Mouse (Mus musculus): Measurements from ENCODE around the gene Endod1. TPM values are rescaled to one million over a fixed set of nuclear protein-coding genes. Genes with fewer than 3 reads are reported as not detected.
"Not testable (repeated sequence)": the region's sequence is repeated elsewhere in the genome, so short reads cannot be mapped to it uniquely, and the experiment has no call there.

The Endod1 gene
- polyA plus RNA-seq, 1 experiment from 2014 or later = 7.9 TPM

DNA sequence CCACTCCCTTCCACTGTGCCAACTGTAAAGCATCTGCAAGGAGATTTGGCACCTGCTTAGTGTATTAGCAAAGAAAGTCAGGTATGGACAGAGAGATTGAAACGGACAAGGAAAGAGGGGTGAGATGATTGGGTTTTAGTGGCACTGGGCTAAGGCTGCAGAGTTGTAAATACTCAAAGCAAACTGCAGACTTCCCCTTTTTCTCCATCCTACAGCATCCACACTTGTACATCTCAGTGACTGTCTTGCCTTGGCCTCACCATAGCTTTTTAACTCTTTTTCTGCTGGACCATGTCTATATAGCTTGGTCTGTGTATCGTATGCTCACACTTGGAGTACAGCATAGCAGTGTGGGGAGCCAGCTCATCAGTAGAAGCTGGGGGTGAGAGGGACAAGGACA, 30.5 kb downstream of the Endod1 start:
- no peak overlapping the region for H3K9ac ChIP-seq (ENCODE audit: low read length)
- H3K36me3 ChIP-seq (ENCODE audit: control insufficient read depth, insufficient read depth, low read length) = no peaks in the 10 kb centered on the region
- H3K4me2 ChIP-seq = no peak overlapping the region
- ATAC-seq (ENCODE audit: low FRiP score) (no peak), DNase-seq (ENCODE audit: low spot score, missing footprints) (peak; percentile 14)
- no peaks in the 10 kb centered on the region for H3K4me1 ChIP-seq (ENCODE audit: control insufficient read depth, insufficient read depth, low read length)
- no peaks in the 10 kb centered on the region for H3K9me3 ChIP-seq (ENCODE audit: control insufficient read depth, low read length)
- WGBS = 71% methylated on average over 2 of the region's 2 CpGs
- no peak overlapping the region for H3K4me3 ChIP-seq (ENCODE audit: low read depth, low read length)
- H3K27ac ChIP-seq (ENCODE audit: low read depth, low read length) = no peak overlapping the region
- H3K27me3 ChIP-seq (ENCODE audit: control insufficient read depth, insufficient read depth, low read length) = no peaks in the 10 kb centered on the region

DNA sequence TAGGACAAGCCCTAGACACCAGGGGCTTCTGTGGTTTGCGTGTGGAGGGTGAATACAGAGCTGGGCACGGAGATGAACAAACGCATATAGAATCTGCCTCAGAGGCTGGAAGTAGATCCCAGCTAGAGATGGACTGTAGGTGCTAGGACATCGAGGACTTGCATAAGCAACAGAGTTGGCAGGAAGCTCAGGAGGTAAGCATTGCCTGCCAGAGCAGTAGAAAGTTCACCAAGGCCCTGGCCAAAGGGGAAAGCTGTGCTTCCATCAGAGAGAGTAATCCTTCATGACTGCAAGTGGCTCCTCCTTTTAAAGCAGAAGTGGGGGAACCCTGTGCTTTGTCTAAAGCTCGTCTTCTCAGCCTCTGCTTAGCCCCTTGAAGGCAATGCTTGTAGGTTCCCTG, 31.9 kb downstream of the Endod1 start:
- H3K27ac ChIP-seq (ENCODE audit: low read depth, low read length) = no peak overlapping the region

DNA sequence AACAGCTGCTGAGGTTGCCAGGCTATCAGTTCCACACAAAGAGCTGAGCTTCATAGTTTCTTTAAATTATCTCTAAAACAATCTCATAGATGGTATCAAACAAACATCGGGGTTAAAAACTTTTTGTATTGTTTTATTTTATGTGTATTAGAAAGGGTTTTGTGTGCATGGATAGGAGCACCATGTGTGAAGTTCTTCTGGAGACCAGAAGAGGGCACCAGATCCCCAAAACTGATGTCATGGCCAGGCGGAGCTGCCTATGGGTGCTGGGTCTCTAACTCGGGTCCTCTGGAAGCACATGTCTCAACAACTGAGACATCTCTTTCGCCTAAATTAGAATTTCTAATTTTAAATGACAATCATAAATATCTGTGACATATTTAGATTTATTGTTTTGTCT, 32.9 kb downstream of the Endod1 start:
- Histone ChIP-seq H3K4me2 (no peak overlapping the region), H3K4me1 (ENCODE audit: control insufficient read depth, insufficient read depth, low read length) (no peaks in the 10 kb centered on the region), H3K9ac (ENCODE audit: low read length) (no peak overlapping the region), H3K27me3 (ENCODE audit: control insufficient read depth, insufficient read depth, low read length) (no peaks in the 10 kb centered on the region), H3K9me3 (ENCODE audit: control insufficient read depth, low read length) (no peaks in the 10 kb centered on the region), H3K36me3 (ENCODE audit: control insufficient read depth, insufficient read depth, low read length) (no peaks in the 10 kb centered on the region), H3K27ac (ENCODE audit: low read depth, low read length) (no peak overlapping the region), H3K4me3 (ENCODE audit: low read depth, low read length) (no peak overlapping the region)
- WGBS = 65% methylated on average over 4 of the region's 4 CpGs
- ATAC-seq (ENCODE audit: low FRiP score) (no peak), DNase-seq (ENCODE audit: low spot score, missing footprints) (peak; percentile 83)

More for the DNA sequence above, 31.9 kb downstream of the Endod1 start:
- peak; percentile 12 for DNase-seq (ENCODE audit: low spot score, missing footprints)
- Histone ChIP-seq H3K36me3 (ENCODE audit: control insufficient read depth, insufficient read depth, low read length) (no peaks in the 10 kb centered on the region), H3K4me3 (ENCODE audit: low read depth, low read length) (no peak overlapping the region), H3K9ac (ENCODE audit: low read length) (no peak overlapping the region), H3K4me2 (no peak overlapping the region), H3K9me3 (ENCODE audit: control insufficient read depth, low read length) (no peaks in the 10 kb centered on the region), H3K27me3 (ENCODE audit: control insufficient read depth, insufficient read depth, low read length) (no peaks in the 10 kb centered on the region), H3K4me1 (ENCODE audit: control insufficient read depth, insufficient read depth, low read length) (no peaks in the 10 kb centered on the region)
- ATAC-seq (ENCODE audit: low FRiP score) = no peak
- 88% methylated on average over 5 of the region's 5 CpGs for WGBS

DNA sequence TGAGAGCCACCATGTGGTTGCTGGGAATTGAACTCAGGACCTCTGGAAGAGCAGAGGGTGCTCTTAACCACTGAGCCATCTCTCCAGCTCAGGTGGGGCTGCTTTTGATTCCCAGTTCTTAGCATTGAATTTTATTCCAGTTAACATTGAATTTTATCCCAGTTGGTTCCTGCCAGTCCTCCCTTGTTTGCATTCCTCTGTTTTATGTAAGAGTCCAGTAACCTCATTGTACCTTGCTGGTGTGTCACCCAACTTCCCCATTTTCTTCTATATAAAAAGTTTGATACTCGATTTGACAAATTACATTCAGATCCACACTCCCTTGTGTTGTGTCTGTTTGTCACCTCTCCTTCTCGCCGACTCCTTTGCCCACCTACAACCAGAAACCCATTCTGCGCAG, 35.4 kb downstream of the Endod1 start:
- not testable (repeated sequence) for H3K4me1 ChIP-seq (ENCODE audit: control insufficient read depth, insufficient read depth, low read length)

DNA sequence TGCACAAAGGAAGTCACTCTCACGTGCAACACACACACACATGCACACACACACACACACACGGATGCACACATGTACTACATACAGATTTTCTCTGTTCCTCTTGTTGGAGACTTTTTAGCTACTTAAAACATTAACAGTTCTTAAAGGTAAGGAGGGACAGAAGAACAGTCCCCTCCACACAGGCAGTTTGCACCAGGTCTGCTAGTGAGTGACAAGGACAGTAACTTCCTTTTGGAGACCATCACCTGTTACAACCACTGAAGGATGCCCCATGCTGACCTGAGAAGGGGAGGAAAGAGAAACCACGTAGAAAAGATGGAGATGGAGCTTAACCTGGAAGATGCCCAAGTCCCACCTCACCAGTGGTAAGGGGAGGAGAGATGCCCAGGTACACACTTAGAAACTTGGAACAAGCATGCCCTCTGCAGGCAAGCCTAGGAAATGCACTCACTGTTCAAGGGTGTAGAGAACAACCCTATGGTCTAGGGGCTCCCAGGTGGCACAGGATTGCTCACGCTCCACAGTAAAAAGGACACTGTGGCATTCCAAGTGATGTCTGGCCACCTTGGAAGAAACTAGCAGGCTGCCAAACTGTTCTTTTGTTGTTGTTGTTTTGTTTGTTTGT, 39.2 kb downstream of the Endod1 start:
- peak; percentile 84 for ATAC-seq (ENCODE audit: low FRiP score)
- WGBS = 60% methylated on average over 4 of the region's 4 CpGs
- no peak overlapping the region for H3K9ac ChIP-seq (ENCODE audit: low read length)

More for the DNA sequence above, 35.4 kb downstream of the Endod1 start:
- H3K27ac ChIP-seq (ENCODE audit: low read depth, low read length); H3K4me2 ChIP-seq; ATAC-seq (ENCODE audit: low FRiP score); H3K27me3 ChIP-seq (ENCODE audit: control insufficient read depth, insufficient read depth, low read length); H3K4me3 ChIP-seq (ENCODE audit: low read depth, low read length); H3K9me3 ChIP-seq (ENCODE audit: control insufficient read depth, low read length); H3K36me3 ChIP-seq (ENCODE audit: control insufficient read depth, insufficient read depth, low read length); H3K9ac ChIP-seq (ENCODE audit: low read length): not testable (repeated sequence)
- WGBS = 87% methylated on average over 4 of the region's 4 CpGs
- peak; percentile 57 for DNase-seq (ENCODE audit: low spot score, missing footprints)

DNA sequence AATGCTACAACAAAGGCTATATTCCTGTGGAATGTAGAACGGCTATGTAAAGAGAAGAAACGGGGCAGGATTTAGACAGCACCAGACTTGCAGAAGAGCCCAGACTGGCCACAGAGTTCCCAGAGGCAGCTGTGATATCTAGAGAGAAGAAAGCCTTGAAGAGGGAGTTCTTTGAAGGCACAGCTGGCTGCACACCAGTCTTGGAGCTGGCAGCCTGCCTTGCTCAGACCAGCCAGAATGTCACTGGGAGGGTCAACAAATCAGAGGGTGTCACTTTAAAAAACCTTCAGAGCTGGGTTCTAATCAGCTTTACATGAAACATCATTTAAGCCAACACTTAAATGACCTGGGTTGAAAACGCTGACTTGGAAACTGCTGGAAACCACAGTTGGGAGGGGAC, 42.6 kb downstream of the Endod1 start:
- no peak overlapping the region for H3K27ac ChIP-seq (ENCODE audit: low read depth, low read length)
- no peak overlapping the region for H3K9ac ChIP-seq (ENCODE audit: low read length)
- no peaks in the 10 kb centered on the region for H3K27me3 ChIP-seq (ENCODE audit: control insufficient read depth, insufficient read depth, low read length)
- H3K4me2 ChIP-seq = no peak overlapping the region
- H3K36me3 ChIP-seq (ENCODE audit: control insufficient read depth, insufficient read depth, low read length) = no peaks in the 10 kb centered on the region
- H3K4me1 ChIP-seq (ENCODE audit: control insufficient read depth, insufficient read depth, low read length) = no peaks in the 10 kb centered on the region
- no peaks in the 10 kb centered on the region for H3K9me3 ChIP-seq (ENCODE audit: control insufficient read depth, low read length)
- DNase-seq (ENCODE audit: low spot score, missing footprints) = no peak
- no peak for ATAC-seq (ENCODE audit: low FRiP score)
- 67% methylated on average over 3 of the region's 3 CpGs for WGBS
- H3K4me3 ChIP-seq (ENCODE audit: low read depth, low read length) = no peak overlapping the region

More for the DNA sequence above, 39.2 kb downstream of the Endod1 start:
- no peaks in the 10 kb centered on the region for H3K9me3 ChIP-seq (ENCODE audit: control insufficient read depth, low read length)
- no peaks in the 10 kb centered on the region for H3K36me3 ChIP-seq (ENCODE audit: control insufficient read depth, insufficient read depth, low read length)
- DNase-seq (ENCODE audit: low spot score, missing footprints) = peak; percentile 96
- H3K4me1 ChIP-seq (ENCODE audit: control insufficient read depth, insufficient read depth, low read length) = no peaks in the 10 kb centered on the region
- no peak overlapping the region for H3K4me3 ChIP-seq (ENCODE audit: low read depth, low read length)
- no peak overlapping the region for H3K27ac ChIP-seq (ENCODE audit: low read depth, low read length)
- H3K27me3 ChIP-seq (ENCODE audit: control insufficient read depth, insufficient read depth, low read length) = no peaks in the 10 kb centered on the region
- no peak overlapping the region for H3K4me2 ChIP-seq

DNA sequence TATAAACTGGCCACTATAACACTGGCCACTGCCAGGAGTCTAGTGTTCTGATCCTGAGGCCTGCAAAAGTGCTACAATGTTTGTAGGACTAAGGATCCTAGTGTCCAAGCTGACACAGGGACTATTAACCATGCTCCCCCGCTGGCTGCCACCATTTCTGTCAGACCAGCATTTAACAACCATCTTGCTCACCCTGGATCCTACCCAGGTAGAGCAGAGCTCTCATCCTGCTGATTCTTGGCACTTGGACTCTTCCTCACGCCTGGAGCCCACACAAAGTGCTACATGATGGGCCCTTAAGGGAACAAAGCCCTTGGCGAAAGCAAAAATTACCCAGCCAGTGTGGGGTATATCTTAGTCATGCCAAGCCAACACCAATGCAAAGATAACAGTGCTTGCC, 44.4 kb downstream of the Endod1 start:
- ATAC-seq (ENCODE audit: low FRiP score) = no peak
- Histone ChIP-seq H3K9ac (ENCODE audit: low read length) (no peak overlapping the region), H3K4me1 (ENCODE audit: control insufficient read depth, insufficient read depth, low read length) (no peaks in the 10 kb centered on the region), H3K36me3 (ENCODE audit: control insufficient read depth, insufficient read depth, low read length) (no peaks in the 10 kb centered on the region), H3K9me3 (ENCODE audit: control insufficient read depth, low read length) (no peaks in the 10 kb centered on the region), H3K4me2 (no peak overlapping the region), H3K4me3 (ENCODE audit: low read depth, low read length) (no peak overlapping the region), H3K27me3 (ENCODE audit: control insufficient read depth, insufficient read depth, low read length) (no peaks in the 10 kb centered on the region), H3K27ac (ENCODE audit: low read depth, low read length) (no peak overlapping the region)
- WGBS = 84% methylated on average over 3 of the region's 3 CpGs
- no peak for DNase-seq (ENCODE audit: low spot score, missing footprints)

DNA sequence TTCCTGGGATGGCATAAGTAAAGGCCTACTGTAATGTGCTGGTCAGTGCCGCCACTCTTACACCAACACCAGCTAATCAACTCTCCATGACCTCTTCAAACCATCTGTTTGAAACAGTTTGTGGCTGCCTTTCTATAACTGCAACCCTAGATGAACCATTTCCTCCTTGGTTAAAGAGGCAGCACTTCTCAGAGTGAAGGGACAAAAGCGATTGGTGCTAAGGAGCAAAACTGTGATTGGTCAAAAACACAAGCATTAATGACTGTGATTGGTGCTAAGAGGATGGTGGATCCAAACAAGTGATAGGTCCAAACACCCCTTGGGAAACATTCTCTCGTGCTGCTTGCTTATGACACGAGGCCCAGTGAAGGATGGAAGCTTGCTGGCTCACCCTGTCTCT, 45.5 kb downstream of the Endod1 start:
- Histone ChIP-seq H3K27me3 (ENCODE audit: control insufficient read depth, insufficient read depth, low read length) (no peaks in the 10 kb centered on the region), H3K4me1 (ENCODE audit: control insufficient read depth, insufficient read depth, low read length) (no peaks in the 10 kb centered on the region), H3K36me3 (ENCODE audit: control insufficient read depth, insufficient read depth, low read length) (no peaks in the 10 kb centered on the region), H3K27ac (ENCODE audit: low read depth, low read length) (no peak overlapping the region), H3K4me2 (no peak overlapping the region), H3K4me3 (ENCODE audit: low read depth, low read length) (no peak overlapping the region), H3K9me3 (ENCODE audit: control insufficient read depth, low read length) (no peaks in the 10 kb centered on the region), H3K9ac (ENCODE audit: low read length) (no peak overlapping the region)
- ATAC-seq (ENCODE audit: low FRiP score) (no peak), DNase-seq (ENCODE audit: low spot score, missing footprints) (no peak)
- WGBS = 88% methylated on average over 4 of the region's 4 CpGs

DNA sequence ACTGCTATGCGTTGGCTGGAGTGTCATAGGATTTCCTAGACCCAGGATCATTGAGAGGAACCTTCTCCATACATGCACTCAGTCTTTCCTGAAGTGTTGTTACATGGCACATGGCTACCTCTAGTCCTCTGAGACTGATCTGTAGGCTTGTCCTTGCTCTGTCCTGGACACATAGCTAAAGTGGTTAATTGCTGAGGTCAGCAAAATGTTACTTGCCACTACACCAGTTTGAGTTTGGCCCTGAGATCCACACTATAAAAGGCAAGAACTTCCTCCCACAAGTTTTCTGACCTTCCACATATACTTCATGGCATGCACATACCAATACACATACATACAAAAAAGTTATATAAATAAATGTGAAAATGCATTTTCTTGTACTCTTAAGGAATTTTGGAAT, 64.7 kb downstream of the Endod1 start:
- no peak overlapping the region for H3K27ac ChIP-seq (ENCODE audit: low read depth, low read length)
- no peaks in the 10 kb centered on the region for H3K9me3 ChIP-seq (ENCODE audit: control insufficient read depth, low read length)
- H3K27me3 ChIP-seq (ENCODE audit: control insufficient read depth, insufficient read depth, low read length) = no peaks in the 10 kb centered on the region
- no peak overlapping the region for H3K4me2 ChIP-seq
- 100% methylated on average over 1 of the region's 1 CpGs for WGBS
- H3K9ac ChIP-seq (ENCODE audit: low read length) = no peak overlapping the region
- no peaks in the 10 kb centered on the region; the same call in 1 of the 2 replicates for H3K36me3 ChIP-seq (ENCODE audit: control insufficient read depth, insufficient read depth, low read length)
- no peak overlapping the region for H3K4me3 ChIP-seq (ENCODE audit: low read depth, low read length)
- DNase-seq (ENCODE audit: low spot score, missing footprints) (no peak), ATAC-seq (ENCODE audit: low FRiP score) (no peak)
- no peaks in the 10 kb centered on the region for H3K4me1 ChIP-seq (ENCODE audit: control insufficient read depth, insufficient read depth, low read length)
